Mouse (Mus musculus): ENCODE data around the gene Gtf2b.

DNA sequence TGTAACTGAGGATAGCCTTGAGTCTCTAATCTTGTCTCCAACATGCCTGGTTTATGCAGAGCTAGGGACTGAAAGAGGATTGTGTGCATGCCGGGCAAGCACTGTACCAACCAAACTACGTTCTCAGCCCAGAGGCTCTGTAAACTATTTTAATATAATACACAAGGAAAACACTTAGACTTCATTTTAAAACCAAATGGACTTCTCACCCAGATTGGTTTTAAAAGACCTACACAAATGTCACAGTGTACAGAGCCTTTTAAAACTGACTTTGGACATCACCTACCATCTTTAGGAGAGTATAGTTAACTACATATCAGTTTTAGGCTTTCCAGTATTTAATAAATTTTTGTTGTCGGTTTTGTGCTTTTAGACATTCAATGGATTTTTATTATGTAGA, 68.1 kb downstream of the Gtf2b start:
- TF ChIP-seq CTCF (IDR thresholded peaks at IDR 0.05; ENCODE audit: low read depth, low read length) (no peak), POLR2A (IDR thresholded peaks at IDR 0.05; ENCODE audit: borderline replicate concordance, low read depth, low read length) (no peak)

Measured in bone marrow macrophage, adult 2 months (primary cell).